Mouse (Mus musculus): Measurements from ENCODE around the gene Cd2.

- TF ChIP-seq ZNF384 (IDR thresholded peaks at IDR 0.05; ENCODE audit: low read depth, low read length) (no peak), CHD2 (IDR thresholded peaks at IDR 0.05; ENCODE audit: low read depth, low read length) (no peak), MAFK (IDR thresholded peaks at IDR 0.05; ENCODE audit: insufficient read depth, low read depth, low read length) (no peak), HCFC1 (IDR thresholded peaks at IDR 0.05; ENCODE audit: borderline replicate concordance, insufficient read depth, low read length) (no peak), ZC3H11A (IDR thresholded peaks at IDR 0.05; ENCODE audit: borderline replicate concordance, low read depth, low read length) (no peak)
Measured at GRCm38 (mm10) chr3:101228066-101228465, 59.7 kb downstream of the Cd2 start.

Data from ES-E14 (cell line).